Mouse (Mus musculus) layer of hippocampus, postnatal 36 days (tissue): ENCODE measurements around the gene Rtn3. TPM values are rescaled to one million over a fixed set of nuclear protein-coding genes. Genes with fewer than 3 reads are reported as not detected.

Experiments used
- DNase-seq, 2 experiments: peaks; one replicate each; pipeline ENCODE4 v3.0.0; 2022
- microRNA-seq, 2 experiments: library from miRNA; unstranded; fragments of <30 nt; microRNA quantifications; one replicate each; pipeline ENCODE4 v1.2.0; 2021
- total RNA-seq, 2 experiments: library from RNA; stranded (reverse); gene quantifications; 2 replicates each; pipeline ENCODE4 v1.2.3; 2021

Rtn3 gene
- total RNA-seq, 2 experiments from 2014 or later: 737 to 795 TPM

GRCm38 (mm10) chr19:7377639-7378038 lies 105.4 kb downstream of the Rtn3 start:
- DNase-seq: no peak

Small RNAs within 50 kb of the gene (microRNA-seq; reads per million reads assigned to microRNA genes)
- gene Mir6991: 0 to 0.63 reads per million in 2 experiments

Other genes starting within 250 kb of the Rtn3 start
- 10 to 100 TPM; 31.6 to 38.6 TPM for gene Naa40, start 242.1 kb downstream of the Rtn3 start, total RNA-seq
- gene Rcor2, start 216.0 kb downstream of the Rtn3 start, total RNA-seq: 10 to 100 TPM; 17.5 to 18.7 TPM
- gene Mark2, start 141.4 kb downstream of the Rtn3 start, total RNA-seq: 100 to 1,000 TPM; 111 to 118 TPM
- 10 to 100 TPM; 31.8 to 36.9 TPM for gene Spindoc, start 100.3 kb downstream of the Rtn3 start, total RNA-seq
- 10 to 100 TPM; 46.9 to 54.4 TPM for gene 2700081O15Rik, start 65.7 kb downstream of the Rtn3 start, total RNA-seq
- 10 to 100 TPM; 21.1 to 23.3 TPM for gene Atl3, start 10.8 kb upstream of the Rtn3 start, total RNA-seq
- gene Pla2g16, start 74.2 kb upstream of the Rtn3 start, total RNA-seq: 10 to 100 TPM; 28.3 to 28.8 TPM
- under 1 TPM; 0.22 to 0.28 TPM for gene Lgals12, start 123.9 kb upstream of the Rtn3 start, total RNA-seq
- gene Hrasls5, start 129.3 kb upstream of the Rtn3 start, total RNA-seq: not detected
- not detected for gene Slc22a19, start 228.0 kb upstream of the Rtn3 start, total RNA-seq